Mouse (Mus musculus) heart, adult 8-10 months (tissue): ENCODE results near the gene Smad5. TPM values are rescaled to one million over a fixed set of nuclear protein-coding genes. Genes with fewer than 3 reads are reported as not detected.

Source experiments
- total RNA-seq, 4 experiments: library from RNA; stranded (reverse); gene quantifications; 2 replicates each; pipeline ENCODE4 v1.2.4; 2022

Gene Smad5
- total RNA-seq, 4 experiments from 2014 or later, result 28.0 to 32.0 (median 28.8) TPM

Other genes with a start within 250 kb of the Smad5 start
- not detected for gene Il9, start 220.8 kb upstream of the Smad5 start, total RNA-seq
- 1 to 10 TPM; 1.0 to 1.1 (median 1.0) TPM for gene Fbxl21, start 180.5 kb upstream of the Smad5 start, total RNA-seq
- not detected for gene Lect2, start 154.5 kb upstream of the Smad5 start, total RNA-seq
- gene Tgfbi, start 93.5 kb upstream of the Smad5 start, total RNA-seq, result 10 to 100 TPM; 10.2 to 16.8 (median 14.4) TPM
- not detected for gene Gm45623, start 50.8 kb downstream of the Smad5 start, total RNA-seq
- gene Trpc7, start 193.0 kb downstream of the Smad5 start, total RNA-seq, result not detected